Mouse (Mus musculus) NIH3T3 (cell line): Measurements from ENCODE around the gene Sox10.

Experiments used
- DNase-seq: peaks from one replicate; pipeline ENCODE4 v3.0.0-alpha.2; 2012; ENCODE audit warnings: low read depth

Sox10 gene

DNA sequence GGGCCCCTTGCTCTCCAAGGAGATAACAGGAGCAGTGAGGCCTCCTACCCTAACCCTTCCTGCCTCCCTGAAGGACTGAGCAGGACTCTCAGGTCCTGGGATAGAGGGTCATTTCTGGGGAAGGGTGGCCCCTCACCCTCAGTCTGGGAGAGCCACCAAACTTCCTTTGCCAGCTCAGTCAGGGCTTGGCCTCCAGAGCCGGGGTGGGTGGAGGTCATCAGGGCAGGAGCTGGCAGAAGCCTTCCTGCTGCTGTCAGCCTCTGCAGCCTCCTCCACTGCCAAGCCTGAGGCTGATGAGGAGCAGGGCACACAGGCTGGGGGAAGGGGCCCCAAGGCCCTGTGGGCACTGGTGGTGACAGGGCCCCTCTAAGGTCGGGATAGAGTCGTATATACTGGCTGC lies 9.5 kb downstream of the Sox10 start:
- no peak for DNase-seq

- DNase-seq: no peak
Measured at GRCm38 (mm10) chr15:79152709-79153108, 12.3 kb downstream of the Sox10 start.

DNA sequence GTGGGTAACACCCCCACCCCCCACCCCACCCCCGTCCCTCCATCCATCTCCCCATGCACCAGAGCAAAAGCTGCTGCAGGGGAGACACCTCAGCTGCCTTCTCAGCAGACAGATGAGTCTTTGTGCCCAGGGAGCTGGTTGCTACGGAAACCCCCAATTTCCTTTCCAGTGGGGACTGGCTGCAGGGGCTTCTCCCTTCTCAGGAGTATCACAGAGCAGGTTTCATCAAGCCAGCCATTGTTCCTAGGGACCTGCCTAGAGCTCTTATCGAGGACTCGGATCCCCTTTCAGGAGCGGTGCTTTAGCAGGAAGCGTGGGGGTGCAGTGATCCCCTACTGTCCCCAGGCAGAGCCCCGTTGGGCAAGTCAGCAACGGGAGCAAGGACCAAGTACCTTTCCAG lies 13.2 kb downstream of the Sox10 start:
- DNase-seq: no peak

DNA sequence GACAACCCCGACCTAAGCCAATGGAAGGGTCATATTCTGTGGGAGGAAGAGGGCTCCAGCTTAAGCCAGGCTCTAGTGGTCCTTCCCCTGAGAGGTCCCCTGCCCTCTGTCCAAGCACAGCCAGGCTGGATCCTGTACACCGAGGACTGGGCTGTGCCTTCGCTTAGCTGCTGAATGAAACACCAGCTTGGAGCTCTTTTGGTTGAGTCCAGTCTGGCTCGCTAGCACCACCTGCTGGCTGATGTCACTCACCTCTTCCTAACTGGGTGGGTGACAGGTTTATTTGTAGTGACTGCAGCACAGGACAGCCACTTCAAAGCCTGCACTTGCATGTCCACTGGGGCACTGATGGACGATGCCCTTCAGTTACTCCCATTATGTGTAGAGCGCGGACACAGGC lies 16.5 kb downstream of the Sox10 start:
- peak; percentile 91 for DNase-seq

- DNase-seq: no peak
Measured at GRCm38 (mm10) chr15:79145522-79145921, 19.5 kb downstream of the Sox10 start.

GRCm38 (mm10) chr15:79144021-79144420 lies 21.0 kb downstream of the Sox10 start:
- no peak for DNase-seq

DNA sequence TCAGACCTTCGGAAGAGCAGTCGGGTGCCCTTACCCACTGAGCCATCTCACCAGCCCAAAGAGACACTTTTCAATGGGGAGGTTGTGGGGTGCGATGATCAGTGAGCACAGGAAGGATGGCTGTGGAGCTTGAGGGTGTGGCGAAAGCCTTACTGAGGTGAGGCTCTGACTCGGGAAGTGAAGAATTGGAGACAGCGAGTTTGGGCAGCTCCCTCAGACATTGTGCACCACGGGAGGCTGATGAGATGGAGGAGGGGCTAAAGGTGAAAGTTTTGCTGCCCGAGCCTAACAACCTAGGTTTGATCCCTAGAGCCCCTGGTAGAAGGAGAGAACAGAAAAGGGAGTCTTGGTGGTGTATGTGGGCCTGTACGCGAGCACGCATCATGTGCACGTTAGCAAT lies 21.7 kb downstream of the Sox10 start:
- DNase-seq: no peak

- DNase-seq: no peak
Measured at GRCm38 (mm10) chr15:79141566-79141917, 23.5 kb downstream of the Sox10 start.

- peak; percentile 97 for DNase-seq
Measured at GRCm38 (mm10) chr15:79140866-79141565, 24.0 kb downstream of the Sox10 start, which contains the start of the genes Polr2f and 1700088E04Rik. Polr2f (plus strand) TSS chr15:79141009. 1700088E04Rik (minus strand) TSS chr15:79141253.

DNA sequence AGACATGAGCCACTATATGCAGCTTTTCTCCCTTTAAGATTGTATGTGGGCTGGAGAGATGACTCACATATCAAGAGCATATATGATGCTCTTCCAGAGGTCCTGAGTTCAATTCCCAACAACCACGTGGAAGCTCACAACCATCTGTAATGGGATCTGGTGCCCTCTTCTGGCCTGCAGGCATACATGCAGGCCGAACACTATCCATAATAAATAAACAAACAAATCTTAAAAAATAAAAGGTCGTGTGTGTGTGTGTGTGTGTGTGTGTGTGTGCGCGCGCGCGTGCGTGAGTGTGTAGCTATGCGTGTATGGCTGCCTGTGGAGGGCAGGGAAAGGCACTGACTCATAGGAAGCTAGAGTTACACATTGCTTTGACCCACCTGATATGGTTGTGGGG lies 25.4 kb downstream of the Sox10 start:
- peak; percentile 79 for DNase-seq

DNA sequence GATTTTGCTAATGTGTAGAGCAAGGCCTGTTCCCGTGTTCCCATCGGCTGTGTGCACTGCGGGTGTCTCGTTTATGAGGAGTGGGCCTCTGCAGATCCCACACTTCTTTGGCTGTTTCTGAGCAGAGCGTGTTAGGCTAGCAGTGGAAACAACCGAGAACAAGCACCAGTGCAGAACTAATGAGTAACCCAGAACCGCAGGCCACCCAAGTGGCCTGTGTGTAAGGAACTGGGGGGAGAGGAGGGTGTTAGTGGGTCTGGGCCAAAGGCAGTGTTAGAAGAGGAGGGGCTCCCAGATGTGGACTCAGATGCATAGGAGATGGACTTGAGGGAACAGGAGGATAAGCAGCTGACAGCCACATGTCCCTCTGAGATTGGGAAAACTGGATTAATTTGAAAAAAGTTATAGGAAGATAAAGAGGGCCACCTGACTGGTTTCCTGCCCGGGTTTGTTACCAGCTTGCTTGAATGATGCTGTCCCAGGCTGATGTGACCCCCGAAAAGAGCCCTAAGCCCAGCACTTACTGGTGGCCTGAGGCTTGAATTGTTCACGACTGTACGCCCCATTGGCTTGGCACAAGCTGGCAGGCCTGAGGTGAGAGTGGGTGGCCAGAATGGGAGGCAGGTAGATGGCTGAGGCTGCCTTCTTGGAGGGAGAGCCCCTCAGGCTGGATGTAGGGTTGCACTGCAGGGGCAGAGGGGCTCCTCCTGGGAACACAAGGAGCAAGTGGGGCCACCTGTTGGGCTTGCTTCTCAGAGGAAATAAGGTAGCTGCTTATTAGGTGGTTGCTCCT lies 29.1 kb downstream of the Sox10 start:
- no peak for DNase-seq

GRCm38 (mm10) chr15:79135332-79135731 lies 29.7 kb downstream of the Sox10 start:
- no peak for DNase-seq

- DNase-seq: no peak
Measured at GRCm38 (mm10) chr15:79134496-79135270, 30.4 kb downstream of the Sox10 start.

- no peak for DNase-seq
Measured at GRCm38 (mm10) chr15:79133191-79133661, 31.8 kb downstream of the Sox10 start.

DNA sequence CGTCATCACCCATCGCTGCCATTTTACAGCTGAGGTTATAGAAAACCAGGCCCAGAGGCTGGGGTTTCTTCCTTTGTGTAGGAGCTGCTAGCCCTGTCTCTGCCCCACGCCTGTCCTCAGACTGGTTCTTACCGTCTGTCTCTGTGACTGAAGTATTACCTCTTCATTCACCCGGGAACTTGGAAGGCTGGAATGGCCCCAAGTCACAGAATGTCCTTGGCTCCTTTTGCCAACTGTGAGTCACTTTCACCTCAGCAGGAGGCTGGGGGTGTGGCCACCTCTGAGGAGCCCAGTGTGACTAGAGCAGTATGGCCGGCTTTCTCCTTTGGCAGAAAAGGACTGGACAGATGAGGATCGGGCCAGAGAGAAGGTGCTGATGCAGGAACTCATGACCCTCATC lies 33.6 kb downstream of the Sox10 start:
- DNase-seq: peak; percentile 96

DNA sequence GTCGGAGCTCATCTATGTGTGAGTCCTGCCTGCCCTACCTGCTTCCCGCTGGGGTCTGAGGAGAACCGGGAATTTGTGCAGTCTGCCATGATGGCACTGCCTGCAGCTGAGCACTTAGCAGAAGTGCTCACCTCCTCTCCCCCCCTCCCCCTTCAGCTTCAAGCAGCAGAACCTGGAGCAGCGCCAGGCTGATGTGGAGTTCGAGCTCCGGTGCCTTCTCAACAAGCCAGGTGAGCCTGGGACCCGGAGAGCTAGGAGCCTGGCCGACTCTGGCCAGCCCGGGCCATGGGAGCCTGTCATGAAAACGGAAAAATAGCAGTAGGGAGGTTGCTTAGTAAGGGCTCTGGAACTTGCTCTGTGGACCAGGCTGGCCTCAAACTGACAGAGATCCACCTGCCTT lies 34.3 kb downstream of the Sox10 start:
- DNase-seq: peak; percentile 61

GRCm38 (mm10) chr15:79129311-79129710 lies 35.7 kb downstream of the Sox10 start:
- no peak for DNase-seq

GRCm38 (mm10) chr15:79128208-79128607 lies 36.8 kb downstream of the Sox10 start:
- no peak for DNase-seq

GRCm38 (mm10) chr15:79127101-79127500 lies 37.9 kb downstream of the Sox10 start:
- DNase-seq: no peak

- peak; percentile 84 for DNase-seq
Measured at GRCm38 (mm10) chr15:79126217-79126932, 38.7 kb downstream of the Sox10 start.

- no peak for DNase-seq
Measured at GRCm38 (mm10) chr15:79124331-79124875, 40.6 kb downstream of the Sox10 start.

DNA sequence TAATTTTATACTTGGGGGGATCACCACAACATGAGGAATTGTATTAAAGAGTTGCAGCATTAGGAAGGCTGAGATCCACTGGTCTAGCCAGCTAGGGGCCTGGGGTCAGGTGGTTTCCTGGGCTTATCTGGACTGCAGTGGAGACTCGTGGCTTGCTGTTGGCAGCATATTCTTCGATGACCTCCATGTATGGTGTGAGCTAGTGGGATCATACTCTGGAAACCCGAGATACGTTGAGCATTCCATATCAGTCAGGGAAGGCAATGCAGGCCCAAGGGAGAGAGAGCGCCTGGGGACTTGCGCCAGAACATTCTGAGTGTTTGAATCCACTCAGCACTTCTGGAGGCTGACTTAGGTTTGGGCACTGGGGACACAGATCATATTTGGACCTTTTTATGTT lies 41.3 kb downstream of the Sox10 start:
- DNase-seq: no peak
